Mouse (Mus musculus): ENCODE data around the gene Pgap2. TPM values are rescaled to one million over a fixed set of nuclear protein-coding genes. Genes with fewer than 3 reads are reported as not detected.

Pgap2 gene
- polyA plus RNA-seq (2015; fragmentation: Nextera tagmentation; extraction: Ambion mirVana): 109 and 126 TPM in 2 replicates

DNA sequence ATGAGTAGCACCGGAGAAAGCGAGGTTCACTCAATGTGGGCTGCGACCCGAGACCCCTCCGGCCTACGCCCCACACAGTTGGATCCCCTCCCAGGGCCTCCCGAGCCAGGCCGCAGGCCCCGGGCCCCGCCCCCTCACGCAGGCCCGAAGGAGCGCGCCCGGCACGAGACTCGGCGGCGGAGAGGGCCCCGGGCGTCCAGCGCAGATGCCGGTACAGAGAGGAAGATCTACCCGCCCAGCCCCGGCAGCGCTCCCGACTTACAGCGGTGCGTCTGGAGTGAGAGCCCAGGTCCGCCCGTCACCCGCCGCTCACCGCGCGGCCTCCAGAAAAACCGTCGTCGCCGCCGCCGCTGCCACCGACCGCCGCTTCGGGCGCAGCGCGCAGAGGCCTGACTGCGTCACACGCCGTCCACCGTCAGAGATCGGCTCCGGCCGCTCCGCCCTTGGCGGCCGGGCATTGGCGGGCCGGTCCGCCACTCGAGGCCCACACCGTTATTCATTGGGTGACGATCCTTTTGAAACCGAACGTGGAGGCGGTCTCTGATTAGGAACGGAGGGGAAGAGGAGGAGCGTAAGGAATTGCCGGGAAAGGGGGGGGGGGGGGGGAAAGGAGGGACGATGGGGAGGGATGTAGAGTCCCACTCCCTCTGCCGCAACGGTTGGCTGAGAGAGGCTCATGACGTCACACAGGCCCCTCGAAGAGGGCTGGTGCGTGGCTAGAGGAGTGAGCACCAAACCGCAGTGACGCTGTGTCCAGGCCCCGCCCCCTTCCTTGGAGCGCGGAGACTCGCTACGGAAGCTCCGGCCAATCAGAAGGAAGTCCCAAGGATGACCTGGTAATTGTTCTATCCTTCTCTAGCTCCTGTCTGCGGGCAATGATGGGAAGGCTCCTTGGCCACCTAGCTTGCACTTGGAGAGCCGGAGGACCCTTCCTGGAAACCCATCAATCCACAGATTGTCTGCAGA is at the start of gene Pgap2, which contains the start of gene Nup98:
Gene Pgap2 (plus strand): TSS at position 453 of the 966 bp plus-strand sequence.
Gene Nup98 (minus strand): TSS at position 421 of the 966 bp plus-strand sequence.
- under 1% methylated on average over 70 of the region's 87 CpGs for WGBS
- no peaks in the 10 kb centered on the region for H3K9me3 ChIP-seq (replicated peaks; ENCODE audit: control insufficient read depth, low read length)
- peaks cover 7% of the 10 kb centered on the region for H3K4me1 ChIP-seq (ENCODE audit: control insufficient read depth, insufficient read depth, low read length)
- peak within 1 kb of the TSS; percentile 93 for H3K9ac ChIP-seq (ENCODE audit: low read length)
- peak within 1 kb of the TSS; percentile 83 for H3K4me2 ChIP-seq (ENCODE audit: low read depth, low read length)
- H3K27me3 ChIP-seq (ENCODE audit: control insufficient read depth, insufficient read depth, low read length): no peaks in the 10 kb centered on the region
- no peaks in the 10 kb centered on the region for H3K36me3 ChIP-seq (ENCODE audit: control insufficient read depth, insufficient read depth, low read length)
- H3K4me3 ChIP-seq (replicated peaks; ENCODE audit: low read length): peak within 1 kb of the TSS; percentile 90
- peak; percentile 99 for ATAC-seq (ENCODE audit: insufficient read depth, low FRiP score)
- peak within 1 kb of the TSS; percentile 91 for H3K27ac ChIP-seq (ENCODE audit: low read length)

DNA sequence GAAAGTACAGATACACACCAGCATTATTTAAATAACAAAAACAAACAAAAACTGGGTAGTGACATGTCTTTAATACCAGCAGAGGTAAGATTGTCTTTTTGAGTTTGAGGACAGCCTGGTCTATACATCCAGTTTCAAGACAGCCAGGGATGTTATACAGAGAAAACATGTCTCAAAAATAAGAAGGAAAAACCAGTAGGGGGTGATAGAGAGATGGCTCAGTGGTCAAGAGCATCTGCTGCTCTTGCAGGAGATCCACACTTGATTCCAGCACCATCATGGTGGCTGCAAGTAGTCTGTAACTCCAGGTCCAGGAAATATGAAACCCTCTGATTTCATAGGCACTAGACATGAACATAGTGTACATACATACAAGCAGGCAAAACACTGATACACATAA is 39.7 kb upstream of the Pgap2 start:
- H3K27ac ChIP-seq (ENCODE audit: low read length): no peak overlapping the region
- ATAC-seq (ENCODE audit: insufficient read depth, low FRiP score): no peak

DNA sequence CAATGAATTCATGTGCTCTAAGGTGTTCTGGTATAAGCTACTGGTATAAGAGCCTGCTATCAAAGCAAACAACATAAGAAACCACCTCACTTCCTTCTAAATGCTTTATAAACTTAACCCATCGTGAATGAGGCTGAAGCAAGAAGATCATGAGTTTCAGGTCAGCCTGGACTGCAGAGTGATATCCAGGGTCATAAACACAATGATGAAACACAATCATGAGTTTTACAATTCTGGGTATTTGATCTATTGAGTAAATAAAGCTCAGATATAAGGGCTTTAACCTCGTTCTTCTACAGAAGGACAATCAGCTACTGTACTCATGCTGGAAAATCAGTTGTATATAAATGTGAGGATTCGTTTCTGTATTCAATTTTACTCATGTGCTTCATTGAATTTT is 26.2 kb upstream of the Pgap2 start:
- H3K36me3 ChIP-seq (ENCODE audit: control insufficient read depth, insufficient read depth, low read length): peaks cover 13% of the 10 kb centered on the region
- no peaks in the 10 kb centered on the region for H3K9me3 ChIP-seq (replicated peaks; ENCODE audit: control insufficient read depth, low read length)
- no peak overlapping the region for H3K4me2 ChIP-seq (ENCODE audit: low read depth, low read length)
- 78% methylated on average over 3 of the region's 3 CpGs for WGBS
- no peak for ATAC-seq (ENCODE audit: insufficient read depth, low FRiP score)
- no peak overlapping the region for H3K4me3 ChIP-seq (replicated peaks; ENCODE audit: low read length)
- no peaks in the 10 kb centered on the region for H3K27me3 ChIP-seq (ENCODE audit: control insufficient read depth, insufficient read depth, low read length)
- H3K4me1 ChIP-seq (ENCODE audit: control insufficient read depth, insufficient read depth, low read length): no peaks in the 10 kb centered on the region
- H3K27ac ChIP-seq (ENCODE audit: low read length): no peak overlapping the region
- H3K9ac ChIP-seq (ENCODE audit: low read length): no peak overlapping the region

More for the DNA sequence above, 39.7 kb upstream of the Pgap2 start:
- Histone ChIP-seq H3K27me3 (ENCODE audit: control insufficient read depth, insufficient read depth, low read length) (no peaks in the 10 kb centered on the region), H3K9me3 (replicated peaks; ENCODE audit: control insufficient read depth, low read length) (no peaks in the 10 kb centered on the region), H3K36me3 (ENCODE audit: control insufficient read depth, insufficient read depth, low read length) (peaks cover 4% of the 10 kb centered on the region; the same call in 1 of the 2 replicates), H3K4me1 (ENCODE audit: control insufficient read depth, insufficient read depth, low read length) (no peaks in the 10 kb centered on the region), H3K4me3 (replicated peaks; ENCODE audit: low read length) (no peak overlapping the region), H3K4me2 (ENCODE audit: low read depth, low read length) (no peak overlapping the region), H3K9ac (ENCODE audit: low read length) (no peak overlapping the region)

DNA sequence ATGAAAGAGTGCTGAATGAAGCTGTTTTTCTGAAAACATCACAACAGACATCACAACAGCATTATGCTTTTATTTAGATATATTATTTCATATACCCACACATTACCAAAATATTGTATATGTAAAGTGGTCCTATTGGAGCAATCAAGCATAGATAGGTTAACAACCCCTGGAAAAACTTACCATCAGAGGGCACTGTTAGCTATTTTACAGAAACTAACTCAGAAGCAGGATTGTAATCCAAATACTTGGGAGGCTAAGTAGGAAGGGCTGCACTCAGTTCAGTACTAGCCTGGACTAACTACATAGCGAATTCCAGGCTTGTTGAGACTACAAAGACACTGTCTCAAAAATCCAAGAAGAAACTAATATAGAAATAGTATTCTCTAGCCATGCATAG is 17.7 kb upstream of the Pgap2 start:
- no peak overlapping the region for H3K9ac ChIP-seq (ENCODE audit: low read length)
- H3K27ac ChIP-seq (ENCODE audit: low read length): no peak overlapping the region
- H3K4me2 ChIP-seq (ENCODE audit: low read depth, low read length): no peak overlapping the region
- no peak overlapping the region for H3K4me3 ChIP-seq (replicated peaks; ENCODE audit: low read length)
- no peak for ATAC-seq (ENCODE audit: insufficient read depth, low FRiP score)
- WGBS: 93% methylated on average over 1 of the region's 1 CpGs
- H3K27me3 ChIP-seq (ENCODE audit: control insufficient read depth, insufficient read depth, low read length): no peaks in the 10 kb centered on the region
- H3K36me3 ChIP-seq (ENCODE audit: control insufficient read depth, insufficient read depth, low read length): peaks cover 9% of the 10 kb centered on the region
- H3K9me3 ChIP-seq (replicated peaks; ENCODE audit: control insufficient read depth, low read length): no peaks in the 10 kb centered on the region
- no peaks in the 10 kb centered on the region for H3K4me1 ChIP-seq (ENCODE audit: control insufficient read depth, insufficient read depth, low read length)

DNA sequence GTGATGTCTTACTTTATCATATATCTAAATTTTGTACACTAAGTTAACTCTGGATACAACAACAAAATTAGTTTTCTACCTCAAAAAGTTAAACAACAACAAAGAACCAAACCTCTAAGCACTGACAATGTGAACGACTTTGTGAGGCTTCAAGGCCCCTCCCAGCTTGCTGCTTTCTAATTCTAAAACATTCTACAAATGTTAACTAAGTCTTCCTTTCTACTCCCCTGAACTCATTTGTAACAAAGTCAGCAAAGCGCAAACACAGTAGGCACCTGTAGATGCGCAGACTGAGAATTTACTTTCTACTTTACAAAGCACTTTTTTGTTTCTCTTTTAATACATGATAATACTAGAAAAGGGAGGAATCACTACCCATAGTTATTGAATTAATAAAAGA is 9.4 kb upstream of the Pgap2 start:
- H3K27ac ChIP-seq (ENCODE audit: low read length): no peak overlapping the region
- no peak overlapping the region for H3K4me2 ChIP-seq (ENCODE audit: low read depth, low read length)
- H3K4me3 ChIP-seq (replicated peaks; ENCODE audit: low read length): no peak overlapping the region
- no peaks in the 10 kb centered on the region for H3K27me3 ChIP-seq (ENCODE audit: control insufficient read depth, insufficient read depth, low read length)
- no peaks in the 10 kb centered on the region for H3K9me3 ChIP-seq (replicated peaks; ENCODE audit: control insufficient read depth, low read length)
- H3K9ac ChIP-seq (ENCODE audit: low read length): no peak overlapping the region
- WGBS: 83% methylated on average over 3 of the region's 3 CpGs
- no peaks in the 10 kb centered on the region for H3K36me3 ChIP-seq (ENCODE audit: control insufficient read depth, insufficient read depth, low read length)
- no peak for ATAC-seq (ENCODE audit: insufficient read depth, low FRiP score)
- H3K4me1 ChIP-seq (ENCODE audit: control insufficient read depth, insufficient read depth, low read length): 0 out of 2 replicates have a peak, but pooled peaks cover under 1% of the 10 kb centered on the region

DNA sequence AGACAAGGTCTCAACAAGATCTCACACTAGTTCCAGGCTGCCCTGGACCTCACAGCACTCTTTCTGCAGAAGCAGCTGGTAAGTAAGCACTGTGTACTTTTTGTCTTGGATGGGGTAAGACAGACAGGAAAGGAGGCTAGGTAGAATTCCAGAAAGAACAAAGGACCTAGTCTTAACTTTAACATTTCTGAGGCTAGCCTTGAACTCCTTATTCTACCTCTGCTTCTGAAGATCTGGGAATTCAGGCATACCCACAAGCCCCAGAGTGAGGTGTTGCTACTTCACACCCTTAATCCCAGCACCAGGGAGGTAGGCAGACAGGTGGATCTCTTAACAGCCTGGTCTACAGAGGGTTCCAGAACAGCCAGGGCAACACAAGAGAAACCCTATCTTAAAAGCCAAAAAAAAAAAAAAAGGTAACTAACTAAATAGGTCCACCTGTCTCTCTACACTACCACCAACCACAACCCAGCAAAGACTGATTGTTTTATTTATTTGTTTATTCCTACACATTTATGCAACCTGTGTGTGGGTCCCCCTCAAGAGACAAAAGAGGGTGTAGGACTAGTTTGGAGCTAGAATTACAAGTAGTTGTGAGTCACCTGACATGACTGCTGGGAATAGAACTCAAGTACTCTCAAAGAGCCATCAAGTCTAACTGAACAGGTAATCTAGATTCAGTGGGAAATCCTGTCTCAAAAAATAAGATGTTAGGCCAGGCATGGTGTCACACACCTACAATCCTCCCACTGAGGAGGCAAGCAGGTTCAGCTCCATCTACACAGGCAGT is 8.8 kb upstream of the Pgap2 start:
- ATAC-seq (ENCODE audit: insufficient read depth, low FRiP score): no peak

DNA sequence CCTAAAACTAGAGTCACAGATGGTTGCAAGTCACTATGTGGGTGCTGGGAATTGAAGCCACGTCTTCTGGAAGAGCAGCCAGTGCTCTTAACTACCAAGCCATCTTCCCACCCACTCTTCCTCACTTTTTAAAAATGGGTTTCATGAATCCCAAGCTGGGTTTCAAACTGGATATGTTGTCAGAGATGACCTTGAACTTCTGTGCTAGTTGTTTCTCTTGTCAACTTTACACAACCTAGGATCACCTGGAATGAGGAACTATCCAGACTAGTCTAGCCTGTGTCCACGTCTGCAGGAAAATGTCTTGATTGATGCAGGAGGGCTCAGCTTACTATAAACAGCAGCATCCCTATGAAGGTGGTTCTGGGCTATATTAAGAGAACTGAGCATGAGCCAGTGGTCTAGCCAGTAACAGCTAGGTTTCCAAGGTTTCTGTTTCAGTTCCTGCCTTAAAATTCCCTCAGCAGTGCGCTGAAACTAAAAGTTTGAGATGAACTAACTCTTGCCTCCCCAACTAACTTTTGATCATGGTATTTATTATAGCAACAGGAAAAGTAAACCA is 5.6 kb upstream of the Pgap2 start:
- H3K9ac ChIP-seq (ENCODE audit: low read length): no peak overlapping the region
- H3K9me3 ChIP-seq (replicated peaks; ENCODE audit: control insufficient read depth, low read length): no peaks in the 10 kb centered on the region
- no peak for ATAC-seq (ENCODE audit: insufficient read depth, low FRiP score)
- no peaks in the 10 kb centered on the region for H3K36me3 ChIP-seq (ENCODE audit: control insufficient read depth, insufficient read depth, low read length)
- no peaks in the 10 kb centered on the region for H3K27me3 ChIP-seq (ENCODE audit: control insufficient read depth, insufficient read depth, low read length)
- peaks cover 7% of the 10 kb centered on the region for H3K4me1 ChIP-seq (ENCODE audit: control insufficient read depth, insufficient read depth, low read length)
- WGBS: 74% methylated on average over 3 of the region's 3 CpGs
- H3K4me2 ChIP-seq (ENCODE audit: low read depth, low read length): no peak overlapping the region
- H3K4me3 ChIP-seq (replicated peaks; ENCODE audit: low read length): no peak overlapping the region
- no peak overlapping the region for H3K27ac ChIP-seq (ENCODE audit: low read length)

More for the DNA sequence above, 8.8 kb upstream of the Pgap2 start:
- Histone ChIP-seq H3K9me3 (replicated peaks; ENCODE audit: control insufficient read depth, low read length) (no peaks in the 10 kb centered on the region), H3K27ac (ENCODE audit: low read length) (no peak overlapping the region), H3K4me1 (ENCODE audit: control insufficient read depth, insufficient read depth, low read length) (0 out of 2 replicates have a peak, but pooled peaks cover 3% of the 10 kb centered on the region), H3K4me3 (replicated peaks; ENCODE audit: low read length) (no peak overlapping the region), H3K4me2 (ENCODE audit: low read depth, low read length) (no peak overlapping the region), H3K9ac (ENCODE audit: low read length) (no peak overlapping the region), H3K36me3 (ENCODE audit: control insufficient read depth, insufficient read depth, low read length) (no peaks in the 10 kb centered on the region), H3K27me3 (ENCODE audit: control insufficient read depth, insufficient read depth, low read length) (no peaks in the 10 kb centered on the region)

DNA sequence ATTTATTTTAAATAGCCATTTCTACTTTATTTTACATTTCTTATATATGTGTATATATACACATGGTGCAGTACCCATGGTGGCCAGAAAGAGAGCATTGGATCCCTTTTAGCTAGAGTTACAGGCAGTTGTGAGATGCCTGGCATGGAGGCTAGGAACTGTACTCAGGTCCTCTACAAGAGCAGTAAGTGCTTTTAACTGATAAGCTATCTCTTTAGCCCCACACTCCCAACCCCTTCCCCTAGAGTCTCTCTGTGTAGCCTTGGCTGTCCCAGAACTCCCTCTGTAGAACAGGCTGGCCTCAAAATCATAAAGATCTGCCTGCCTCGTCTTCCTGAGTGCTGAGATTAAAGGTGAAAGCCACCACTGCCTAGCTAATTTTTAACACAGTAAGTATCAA is 4.4 kb upstream of the Pgap2 start:
- H3K36me3 ChIP-seq (ENCODE audit: control insufficient read depth, insufficient read depth, low read length): no peaks in the 10 kb centered on the region
- H3K9ac ChIP-seq (ENCODE audit: low read length): no peak overlapping the region
- WGBS: 64% methylated on average over 1 of the region's 1 CpGs
- no peaks in the 10 kb centered on the region for H3K27me3 ChIP-seq (ENCODE audit: control insufficient read depth, insufficient read depth, low read length)
- H3K4me1 ChIP-seq (ENCODE audit: control insufficient read depth, insufficient read depth, low read length): peaks cover 7% of the 10 kb centered on the region
- H3K4me3 ChIP-seq (replicated peaks; ENCODE audit: low read length): no peak overlapping the region
- H3K9me3 ChIP-seq (replicated peaks; ENCODE audit: control insufficient read depth, low read length): no peaks in the 10 kb centered on the region
- H3K27ac ChIP-seq (ENCODE audit: low read length): no peak overlapping the region
- no peak overlapping the region for H3K4me2 ChIP-seq (ENCODE audit: low read depth, low read length)
- ATAC-seq (ENCODE audit: insufficient read depth, low FRiP score): no peak
